Mouse (Mus musculus) neural tube, embryonic 12.5 days (tissue): ENCODE measurements around the gene Abca7. TPM values are rescaled to one million over a fixed set of nuclear protein-coding genes. Genes with fewer than 3 reads are reported as not detected.
"Not testable (repeated sequence)": the region's sequence is repeated elsewhere in the genome, so short reads cannot be mapped to it uniquely, and the experiment has no call there.

Source experiments
- ATAC-seq: fragments of 200-750 bp; cut with Nextera tagmentation; 2 replicates; pipeline ENCODE4 v1.8.0; 2017; ENCODE audit warnings: low read depth, mild to moderate bottlenecking, moderate TSS enrichment, moderate library complexity; ENCODE audit not compliant: low FRiP score
- H3K27ac ChIP-seq: fragments of 300-500 bp; sonication (generic); 2 replicates; pipeline ENCODE4 v1.5.1; 2016
- H3K27me3 ChIP-seq: fragments of 300-500 bp; sonication (generic); replicated peaks from 2 replicates; pipeline ENCODE4 v1.6.1; 2016; ENCODE audit warnings: mild to moderate bottlenecking
- H3K36me3 ChIP-seq: fragments of 300-500 bp; sonication (generic); 2 replicates; pipeline ENCODE4 v1.6.1; 2016; ENCODE audit warnings: mild to moderate bottlenecking
- H3K4me1 ChIP-seq: fragments of 300-500 bp; sonication (generic); 2 replicates; pipeline ENCODE4 v1.6.1; 2016
- H3K4me2 ChIP-seq: fragments of 300-500 bp; sonication (generic); replicated peaks from 2 replicates; pipeline ENCODE4 v1.6.1; 2016; ENCODE audit warnings: mild to moderate bottlenecking
- H3K4me3 ChIP-seq: fragments of 300-500 bp; sonication (generic); 2 replicates; pipeline ENCODE4 v1.5.1; 2016
- H3K9ac ChIP-seq: fragments of 300-500 bp; sonication (generic); 2 replicates; pipeline ENCODE4 v1.6.1; 2016; ENCODE audit warnings: mild to moderate bottlenecking
- H3K9me3 ChIP-seq: fragments of 300-500 bp; sonication (generic); 2 replicates; pipeline ENCODE4 v1.6.1; 2016; ENCODE audit warnings: mild to moderate bottlenecking
- WGBS: fragments of 180-500 bp; shearing (Covaris S2); methylation state at CpG from one replicate; pipeline ENCODE4 v1.1.7; 2016; 5-methylcytosine and 5-hydroxymethylcytosine counted together
- polyA plus RNA-seq: library from polyadenylated mRNA; unstranded; fragments of >200 nt; fragmentation: Nextera tagmentation; extraction: Ambion mirVana; gene quantifications from 2 replicates; pipeline ENCODE4 v1.2.1, GENCODE M21; 2016

Abca7 gene
- polyA plus RNA-seq, 1 experiment from 2014 or later: 10.7 TPM

GRCm38 (mm10) chr10:80054911-80055310 is 58.6 kb downstream of the Abca7 start:
- Histone ChIP-seq H3K36me3 (peaks cover 34% of the 10 kb centered on the region), H3K4me2 (peak overlapping the region; percentile 72), H3K9ac (peak overlapping the region; percentile 94; the same call in 1 of the 2 replicates), H3K4me1 (peaks cover 22% of the 10 kb centered on the region), H3K4me3 (peak overlapping the region; percentile 91)
- not testable (repeated sequence) for H3K9me3 ChIP-seq, H3K27me3 ChIP-seq, H3K27ac ChIP-seq, ATAC-seq
- WGBS: 38% methylated on average over 3 of the region's 3 CpGs

GRCm38 (mm10) chr10:80055364-80055763 is 59.1 kb downstream of the Abca7 start:
- Histone ChIP-seq H3K27ac (no peak overlapping the region), H3K4me2 (peak overlapping the region; percentile 72), H3K36me3 (peaks cover 38% of the 10 kb centered on the region), H3K9ac (peak overlapping the region; percentile 42; the same call in 1 of the 2 replicates), H3K4me1 (peaks cover 22% of the 10 kb centered on the region), H3K4me3 (peak overlapping the region; percentile 8; the same call in 1 of the 2 replicates), H3K9me3 (no peaks in the 10 kb centered on the region), H3K27me3 (no peaks in the 10 kb centered on the region)
- no peak for ATAC-seq
- WGBS: 87% methylated on average over 5 of the region's 5 CpGs

- WGBS: 92% methylated on average over 9 of the region's 10 CpGs
- no peaks in the 10 kb centered on the region for H3K9me3 ChIP-seq
- H3K9ac ChIP-seq: no peak overlapping the region
- H3K4me2 ChIP-seq: peak overlapping the region; percentile 72; the same call in 1 of the 2 replicates
- no peak for ATAC-seq
- H3K36me3 ChIP-seq: peaks cover 44% of the 10 kb centered on the region
- H3K4me3 ChIP-seq: no peak overlapping the region
- H3K27ac ChIP-seq: no peak overlapping the region
- H3K27me3 ChIP-seq: no peaks in the 10 kb centered on the region
- H3K4me1 ChIP-seq: peaks cover 22% of the 10 kb centered on the region
Measured at GRCm38 (mm10) chr10:80055891-80056290, 59.6 kb downstream of the Abca7 start.

- Histone ChIP-seq H3K4me3 (no peak overlapping the region), H3K27me3 (no peaks in the 10 kb centered on the region), H3K4me2 (no peak overlapping the region), H3K9me3 (no peaks in the 10 kb centered on the region), H3K27ac (no peak overlapping the region), H3K36me3 (peaks cover 50% of the 10 kb centered on the region), H3K4me1 (peaks cover 18% of the 10 kb centered on the region), H3K9ac (no peak overlapping the region)
- no peak for ATAC-seq
- WGBS: 92% methylated on average over 4 of the region's 4 CpGs
Measured at GRCm38 (mm10) chr10:80056506-80056905, 60.2 kb downstream of the Abca7 start.

- H3K4me1 ChIP-seq: peaks cover 14% of the 10 kb centered on the region
- H3K9me3 ChIP-seq: no peaks in the 10 kb centered on the region
- ATAC-seq: no peak
- H3K4me2 ChIP-seq: no peak overlapping the region
- 93% methylated on average over 27 of the region's 27 CpGs for WGBS
- peaks cover 56% of the 10 kb centered on the region for H3K36me3 ChIP-seq
- H3K9ac ChIP-seq: no peak overlapping the region
- H3K4me3 ChIP-seq: no peak overlapping the region
- no peaks in the 10 kb centered on the region for H3K27me3 ChIP-seq
- no peak overlapping the region for H3K27ac ChIP-seq
Measured at GRCm38 (mm10) chr10:80056976-80057682, 60.8 kb downstream of the Abca7 start.

- no peak overlapping the region; the same call in 1 of the 2 replicates for H3K4me2 ChIP-seq
- ATAC-seq: no peak
- no peaks in the 10 kb centered on the region for H3K27me3 ChIP-seq
- H3K9me3 ChIP-seq: no peaks in the 10 kb centered on the region
- no peak overlapping the region for H3K9ac ChIP-seq
- no peak overlapping the region for H3K4me3 ChIP-seq
- H3K4me1 ChIP-seq: peaks cover 13% of the 10 kb centered on the region
- peaks cover 63% of the 10 kb centered on the region for H3K36me3 ChIP-seq
- H3K27ac ChIP-seq: no peak overlapping the region
- WGBS: 82% methylated on average over 30 of the region's 30 CpGs
Measured at GRCm38 (mm10) chr10:80057683-80058326, 61.5 kb downstream of the Abca7 start.

GRCm38 (mm10) chr10:80063104-80063503 is 66.8 kb downstream of the Abca7 start:
- 89% methylated on average over 5 of the region's 5 CpGs for WGBS
- Histone ChIP-seq H3K9ac (no peak overlapping the region), H3K27ac (no peak overlapping the region), H3K9me3 (no peaks in the 10 kb centered on the region), H3K27me3 (no peaks in the 10 kb centered on the region), H3K4me3 (no peak overlapping the region), H3K36me3 (peaks cover 64% of the 10 kb centered on the region), H3K4me1 (no peaks in the 10 kb centered on the region), H3K4me2 (no peak overlapping the region)
- no peak for ATAC-seq

GRCm38 (mm10) chr10:80063877-80064650 is 67.8 kb downstream of the Abca7 start:
- ATAC-seq: no peak
- Histone ChIP-seq H3K4me3 (no peak overlapping the region), H3K9me3 (no peaks in the 10 kb centered on the region), H3K4me2 (no peak overlapping the region), H3K4me1 (no peaks in the 10 kb centered on the region), H3K36me3 (peaks cover 57% of the 10 kb centered on the region), H3K27me3 (no peaks in the 10 kb centered on the region), H3K27ac (no peak overlapping the region), H3K9ac (no peak overlapping the region)
- WGBS: 77% methylated on average over 23 of the region's 23 CpGs

Other genes with a start within 250 kb of the Abca7 start
- gene Polrmt, start 249.9 kb upstream of the Abca7 start, polyA plus RNA-seq: 44.7 and 44.9 TPM in 2 replicates
- 0.55 and 1.2 TPM in 2 replicates for gene Fgf22, start 241.4 kb upstream of the Abca7 start, polyA plus RNA-seq
- gene Rnf126, start 229.5 kb upstream of the Abca7 start, polyA plus RNA-seq: 115 and 118 TPM in 2 replicates
- gene Fstl3, start 219.2 kb upstream of the Abca7 start, polyA plus RNA-seq: 1.5 and 2.0 TPM in 2 replicates
- gene Prss57, start 205.5 kb upstream of the Abca7 start, polyA plus RNA-seq: 0.16 and 0.42 TPM in 2 replicates
- 196 and 205 TPM in 2 replicates for gene Palm, start 202.9 kb upstream of the Abca7 start, polyA plus RNA-seq
- gene Misp, start 175.5 kb upstream of the Abca7 start, polyA plus RNA-seq: 1.6 and 2.3 TPM in 2 replicates
- 180 and 189 TPM in 2 replicates for gene Ptbp1, start 142.1 kb upstream of the Abca7 start, polyA plus RNA-seq
- 12.6 and 15.5 TPM in 2 replicates for gene Prtn3, start 122.0 kb upstream of the Abca7 start, polyA plus RNA-seq
- 296 and 301 TPM in 2 replicates for gene Plppr3, start 121.9 kb upstream of the Abca7 start, polyA plus RNA-seq
- 0.34 and 0.53 TPM in 2 replicates for gene Elane, start 110.2 kb upstream of the Abca7 start, polyA plus RNA-seq
- gene Cfd, start 105.6 kb upstream of the Abca7 start, polyA plus RNA-seq: not detected in 2 replicates
- 60.5 and 62.6 TPM in 2 replicates for gene Med16, start 87.6 kb upstream of the Abca7 start, polyA plus RNA-seq
- 28.4 and 40.5 TPM in 2 replicates for gene Gm26602, start 85.6 kb upstream of the Abca7 start, polyA plus RNA-seq
- 1.1 and 1.3 TPM in 2 replicates for gene Kiss1r, start 79.5 kb upstream of the Abca7 start, polyA plus RNA-seq
- 185 and 186 TPM in 2 replicates for gene R3hdm4, start 75.3 kb upstream of the Abca7 start, polyA plus RNA-seq
- gene Arid3a, start 69.5 kb upstream of the Abca7 start, polyA plus RNA-seq: 4.9 and 7.7 TPM in 2 replicates
- 84.5 and 98.3 TPM in 2 replicates for gene Wdr18, start 36.3 kb upstream of the Abca7 start, polyA plus RNA-seq
- gene Grin3b, start 25.8 kb upstream of the Abca7 start, polyA plus RNA-seq: 0.24 and 0.40 TPM in 2 replicates
- gene Tmem259, start 12.2 kb upstream of the Abca7 start, polyA plus RNA-seq: 26.3 and 27.7 TPM in 2 replicates
- gene Cnn2, start 7.9 kb upstream of the Abca7 start, polyA plus RNA-seq: 106 and 107 TPM in 2 replicates
- gene Arhgap45, start 20.2 kb downstream of the Abca7 start, polyA plus RNA-seq: 4.3 and 4.7 TPM in 2 replicates
- 160 and 166 TPM in 2 replicates for gene Polr2e, start 43.3 kb downstream of the Abca7 start, polyA plus RNA-seq
- 499 and 515 TPM in 2 replicates for gene Gpx4, start 50.7 kb downstream of the Abca7 start, polyA plus RNA-seq
- gene Sbno2, start 109.1 kb downstream of the Abca7 start, polyA plus RNA-seq: 15.1 and 15.4 TPM in 2 replicates
- 17.4 and 23.9 TPM in 2 replicates for gene Stk11, start 119.3 kb downstream of the Abca7 start, polyA plus RNA-seq
- gene Atp5d, start 142.1 kb downstream of the Abca7 start, polyA plus RNA-seq: 396 and 422 TPM in 2 replicates
- gene Cbarp, start 144.3 kb downstream of the Abca7 start, polyA plus RNA-seq: 26.5 and 27.3 TPM in 2 replicates
- 40.8 and 45.1 TPM in 2 replicates for gene Midn, start 151.8 kb downstream of the Abca7 start, polyA plus RNA-seq
- 262 and 273 TPM in 2 replicates for gene Cirbp, start 169.5 kb downstream of the Abca7 start, polyA plus RNA-seq
- gene 1600002K03Rik, start 176.4 kb downstream of the Abca7 start, polyA plus RNA-seq: 14.9 and 15.7 TPM in 2 replicates
- 47.9 and 48.0 TPM in 2 replicates for gene Efna2, start 183.0 kb downstream of the Abca7 start, polyA plus RNA-seq
- gene Mum1, start 229.9 kb downstream of the Abca7 start, polyA plus RNA-seq: 52.1 and 54.6 TPM in 2 replicates